ENCODE assay signal across 8 mouse cellular contexts in the genomic region with DNA sequence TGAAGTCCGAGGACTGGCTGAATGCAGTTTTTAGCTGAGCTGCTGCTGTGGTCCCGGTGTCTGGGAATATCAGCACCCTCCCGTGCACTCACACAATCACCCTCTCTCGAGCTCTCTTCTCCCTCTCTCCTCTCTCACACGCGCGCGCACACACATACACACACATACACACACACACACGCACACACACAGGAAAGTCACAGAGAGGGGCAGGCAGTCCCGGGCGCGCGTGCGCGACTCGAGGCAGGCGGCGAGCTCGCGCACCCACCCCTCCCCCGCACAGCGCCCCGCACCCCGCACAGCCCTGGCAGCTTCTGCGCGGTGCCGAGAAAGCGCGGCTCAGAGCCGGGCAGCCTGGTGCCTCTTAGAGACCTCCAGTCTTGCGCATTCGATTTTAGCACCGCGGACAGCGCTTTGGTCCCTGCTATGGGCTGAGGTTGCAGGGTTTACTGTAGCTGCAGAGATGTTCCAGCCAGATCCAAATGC. TPM values are rescaled to one million over a fixed set of nuclear protein-coding genes. Genes with fewer than 3 reads are reported as not detected.
A peak's percentile ranks its signal among the peaks of the same experiment; 100 is the strongest.
DNase-seq lines count a peak whose midpoint lies in the region; ATAC-seq and TF ChIP-seq lines count a peak whose summit lies in the region.

Gria2 (minus strand) TSS at position 240 of the 486 bp plus-strand sequence.

- H3K4me3 ChIP-seq in heart, postnatal 0 days (ENCODE audit: low read depth, low read length), result peak within 1 kb of the TSS; percentile 36
- H3K4me3 ChIP-seq in liver, embryonic 14.5 days (ENCODE audit: insufficient read depth in 1 of 2, low read depth in 2 of 2, low read length in 2 of 2), result no peak within 1 kb of the TSS

- no peak within 1 kb of the TSS for H3K27ac ChIP-seq in heart, postnatal 0 days (ENCODE audit: low read depth)
- no peak within 1 kb of the TSS for H3K27ac ChIP-seq in liver, embryonic 14.5 days

- H3K36me3 ChIP-seq in heart, postnatal 0 days (replicated peaks; ENCODE audit: control insufficient read depth, insufficient read depth, low read length), result no peaks in the 10 kb centered on the region
- H3K36me3 ChIP-seq in liver, embryonic 14.5 days (replicated peaks; ENCODE audit: control insufficient read depth, insufficient read depth, low read depth), result no peaks in the 10 kb centered on the region

- no peak for TF ChIP-seq EP300 in heart, postnatal 0 days (IDR thresholded peaks at IDR 0.05; ENCODE audit: low read depth)
- TF ChIP-seq EP300 in liver, embryonic 14.5 days (IDR thresholded peaks at IDR 0.05; ENCODE audit: low read depth), result no peak

- peaks cover 5% of the 10 kb centered on the region; the same call in 1 of the 2 replicates for H3K4me1 ChIP-seq in heart, postnatal 0 days (ENCODE audit: control insufficient read depth, insufficient read depth)
- no peaks in the 10 kb centered on the region for H3K4me1 ChIP-seq in liver, embryonic 14.5 days (replicated peaks; ENCODE audit: control insufficient read depth in 2 of 2, insufficient read depth in 2 of 2, low read length in 1 of 2)

- 1% methylated on average over 32 of the region's 35 CpGs for WGBS in heart, postnatal 0 days
- under 1% methylated on average over 35 of the region's 35 CpGs for WGBS in liver, embryonic 14.5 days (ENCODE audit: insufficient replicate concordance)

- no peak for TF ChIP-seq CTCF in heart, postnatal 0 days (IDR thresholded peaks at IDR 0.05; ENCODE audit: low read depth)
- TF ChIP-seq CTCF in liver, embryonic 14.5 days (IDR thresholded peaks at IDR 0.05; ENCODE audit: low read depth), result no peak

- peak within 1 kb of the TSS; percentile 59 for H3K4me2 ChIP-seq in heart, postnatal 0 days (ENCODE audit: low read depth, low read length)
- H3K4me2 ChIP-seq in liver, embryonic 14.5 days (ENCODE audit: low read depth), result peak within 1 kb of the TSS; percentile 1; the same call in 1 of the 2 replicates

- no peak within 1 kb of the TSS for H3K9ac ChIP-seq in heart, postnatal 0 days (replicated peaks; ENCODE audit: low read depth, low read length)
- no peak within 1 kb of the TSS for H3K9ac ChIP-seq in liver, embryonic 14.5 days (replicated peaks)

- H3K9me3 ChIP-seq in heart, postnatal 0 days (replicated peaks; ENCODE audit: control insufficient read depth, low read length), result no peaks in the 10 kb centered on the region
- no peaks in the 10 kb centered on the region for H3K9me3 ChIP-seq in liver, embryonic 14.5 days (ENCODE audit: control insufficient read depth, low read length)

- peak; percentile 37 to 40 for DNase-seq in B cell, adult 2 months
- peak; percentile 58 for DNase-seq in adrenal gland, postnatal 4 days (ENCODE audit: low spot score in 2 of 2)
- DNase-seq in fibroblast of lung, adult 2 months (ENCODE audit: low read depth), result peak; percentile 27
- peak; percentile 55 for DNase-seq in heart, postnatal 0 days (ENCODE audit: low spot score)
- peak; percentile 93 to 94 for DNase-seq in kidney, postnatal 4 days
- peak; percentile 5 to 26 (median 7) for DNase-seq in liver, embryonic 14.5 days (ENCODE audit: low read depth in 3 of 3, low spot score in 3 of 3)
- DNase-seq in ovary, postnatal 14 days (ENCODE audit: low spot score), result peak; percentile 68
- DNase-seq in urinary bladder, adult 2 months (ENCODE audit: low spot score), result peak; percentile 25

- ATAC-seq in heart, postnatal 0 days (ENCODE audit: insufficient read depth, low read depth), result peak; percentile 83
- ATAC-seq in liver, embryonic 14.5 days (ENCODE audit: insufficient read depth), result no peak

- peaks cover 31% of the 10 kb centered on the region for H3K27me3 ChIP-seq in heart, postnatal 0 days (ENCODE audit: control insufficient read depth, insufficient read depth, low read length)
- H3K27me3 ChIP-seq in liver, embryonic 14.5 days (ENCODE audit: control insufficient read depth, insufficient read depth, low read length), result peaks cover 10% of the 10 kb centered on the region

RNA-seq across cellular contexts. Expression of gene Gria2, which starts in this region (rescaled TPM):
- 10 to 100 TPM; 19.8 to 20.5 TPM for total RNA-seq in adrenal gland, postnatal 4 days (2021)
- total RNA-seq in heart, postnatal 0 days (2014; rRNA removed; ENCODE audit: low replicate concordance), result not detected in 2 replicates
- 0.03 and 0.05 TPM in 2 replicates for polyA plus RNA-seq in heart, postnatal 0 days (2015; fragmentation: Nextera tagmentation; extraction: Ambion mirVana)
- 0.03 and 0.12 TPM in 2 replicates for polyA plus RNA-seq in liver, embryonic 14.5 days (2012; rRNA removed)
- polyA plus RNA-seq in liver, embryonic 14.5 days (2014; fragmentation: Nextera tagmentation; extraction: Ambion mirVana), result 0.04 TPM in 1 of 2 replicates, not detected in the other
- polyA plus RNA-seq in urinary bladder, adult 2 months (2012; rRNA removed), result 0.04 TPM in 2 replicates

Comparison
In these comparisons a context has a peak if more than half of its experiments do, and no peak if none do; other contexts are left out.
1. RNA of gene Gria2 (total RNA-seq): 19.8 to 20.5 TPM in adrenal gland, postnatal 4 days; not detected in heart, postnatal 0 days; every median in the first group is over 10 times any median in the second.
2. Peak in DNase-seq, ATAC-seq, H3K4me3 ChIP-seq and H3K4me2 ChIP-seq in heart, postnatal 0 days; RNA of the gene not detected or under 1 TPM.
3. Peak in DNase-seq and H3K4me2 ChIP-seq in liver, embryonic 14.5 days; RNA of the gene not detected or under 1 TPM.
4. Peak in DNase-seq in urinary bladder, adult 2 months; RNA of the gene not detected or under 1 TPM.
5. DNase-seq: peak in every context shown above with its lines; median percentile 94 in kidney, postnatal 4 days; 68 in ovary, postnatal 14 days; 58 in adrenal gland, postnatal 4 days; 55 in heart, postnatal 0 days; 38 in B cell, adult 2 months; 27 in fibroblast of lung, adult 2 months; 25 in urinary bladder, adult 2 months; 7 in liver, embryonic 14.5 days.